Mouse (Mus musculus) kidney, adult 2 months (tissue): ENCODE measurements at regions not wholly inside any gene's neighbourhood (a gene's known extent, or its start where the extent isn't known, plus 50 kb on each side); places are given as distances from the start of the nearest gene placed in this dataset.

Source experiments
- DNase-seq: peaks from one replicate; pipeline ENCODE4 v3.0.0; 2021
- H3K27ac ChIP-seq: fragments of 200-500 bp; 2 replicates; pipeline ENCODE4 v1.5.1; 2012; ENCODE audit warnings: low read depth, low read length, control low read depth, inconsistent platforms; ENCODE audit not compliant: insufficient read depth
- H3K27me3 ChIP-seq: fragments of 200-500 bp; replicated peaks from 2 replicates; pipeline ENCODE4 v1.6.1; 2012; ENCODE audit warnings: mild to moderate bottlenecking, moderate library complexity, low read length, inconsistent platforms; ENCODE audit not compliant: control insufficient read depth, insufficient read depth
- H3K36me3 ChIP-seq: fragments of 200-500 bp; 2 replicates; pipeline ENCODE4 v1.6.1; 2012; ENCODE audit warnings: mild to moderate bottlenecking, moderate library complexity, low read length, inconsistent platforms; ENCODE audit not compliant: control insufficient read depth, insufficient read depth
- H3K4me1 ChIP-seq: fragments of 200-500 bp; 2 replicates; pipeline ENCODE4 v1.6.1; 2011; ENCODE audit warnings: low read length; ENCODE audit not compliant: control insufficient read depth, insufficient read depth
- H3K4me3 ChIP-seq: fragments of 200-500 bp; 2 replicates; pipeline ENCODE4 v1.5.1; 2011; ENCODE audit warnings: mild to moderate bottlenecking, low read depth, low read length, control low read depth; ENCODE audit not compliant: insufficient read depth
- CTCF ChIP-seq: fragments of 200-500 bp; conservative IDR thresholded peaks from 2 replicates; pipeline ENCODE4 v1.5.1; 2011; ENCODE audit warnings: low read depth, mild to moderate bottlenecking, control low read depth, low read length, moderate library complexity, mixed read lengths; ENCODE audit not compliant: insufficient read depth, insufficient read length
- POLR2A ChIP-seq: fragments of 200-500 bp; IDR thresholded peaks from one replicate; pipeline ENCODE4 v1.6.1; 2011; ENCODE audit warnings: low read depth, low read length, control low read depth
- WGBS: fragments of 180-500 bp; shearing (Covaris S2); methylation state at CpG from one replicate; pipeline ENCODE4 v1.1.7; 2018; 5-methylcytosine and 5-hydroxymethylcytosine counted together

DNA sequence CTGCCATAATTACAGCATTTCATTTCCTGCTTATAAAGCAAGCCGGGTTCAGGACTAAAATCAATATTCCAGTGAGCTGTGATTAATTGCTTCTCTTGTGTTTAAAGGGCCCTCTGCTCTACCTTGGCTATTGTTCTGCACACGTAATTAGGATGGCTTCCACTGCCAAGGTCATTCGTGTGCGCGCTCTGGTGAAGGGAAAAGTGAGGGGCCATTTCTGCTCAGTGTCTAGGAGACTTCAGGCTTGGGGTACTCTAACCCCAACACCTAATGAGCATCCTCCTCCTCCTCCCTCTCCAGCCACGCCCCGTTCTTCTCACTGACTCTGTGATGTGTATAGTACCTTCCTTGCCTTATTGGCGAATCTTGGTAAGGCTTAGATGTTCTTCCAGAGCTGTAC lies 53.5 kb upstream of the Cxcl12 start:
- H3K36me3 ChIP-seq = no peaks in the 10 kb centered on the region
- no peak overlapping the region for H3K4me3 ChIP-seq
- H3K27me3 ChIP-seq = no peaks in the 10 kb centered on the region
- no peak for DNase-seq
- TF ChIP-seq POLR2A (no peak), CTCF (no peak)
- no peaks in the 10 kb centered on the region for H3K4me1 ChIP-seq
- 70% methylated on average over 8 of the region's 8 CpGs for WGBS
- no peak overlapping the region for H3K27ac ChIP-seq

DNA sequence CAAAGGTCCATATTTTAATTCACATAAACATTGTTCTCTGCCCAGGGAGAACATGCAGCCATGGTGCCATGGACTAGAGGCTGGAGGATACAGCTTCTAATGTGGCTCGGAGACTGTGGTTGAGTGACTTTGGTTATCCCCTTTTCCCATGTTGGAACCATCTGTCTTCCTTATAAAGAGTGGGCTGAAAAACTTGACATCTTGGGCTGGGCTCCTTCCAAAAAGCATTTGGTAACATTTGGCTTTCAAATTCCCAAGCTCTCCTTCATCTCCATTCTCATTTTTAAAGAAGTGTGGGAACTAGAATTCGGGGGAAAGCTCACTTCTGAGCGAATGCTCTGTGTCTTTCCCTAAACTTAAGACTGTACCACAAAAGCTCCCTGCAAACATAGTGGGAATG lies 50.3 kb upstream of the Cxcl12 start:
- WGBS = 78% methylated on average over 3 of the region's 3 CpGs

More for the DNA sequence above, 50.3 kb upstream of the Cxcl12 start:
- H3K4me1 ChIP-seq = no peaks in the 10 kb centered on the region
- DNase-seq = no peak
- TF ChIP-seq CTCF (no peak), POLR2A (no peak)
- no peaks in the 10 kb centered on the region for H3K27me3 ChIP-seq
- no peak overlapping the region for H3K4me3 ChIP-seq
- H3K27ac ChIP-seq = no peak overlapping the region
- H3K36me3 ChIP-seq = no peaks in the 10 kb centered on the region
